Mouse (Mus musculus): ENCODE data around the gene Gse1. TPM values are rescaled to one million over a fixed set of nuclear protein-coding genes. Genes with fewer than 3 reads are reported as not detected.

The Gse1 gene
- total RNA-seq, 1 experiment: 21.4 TPM

DNA sequence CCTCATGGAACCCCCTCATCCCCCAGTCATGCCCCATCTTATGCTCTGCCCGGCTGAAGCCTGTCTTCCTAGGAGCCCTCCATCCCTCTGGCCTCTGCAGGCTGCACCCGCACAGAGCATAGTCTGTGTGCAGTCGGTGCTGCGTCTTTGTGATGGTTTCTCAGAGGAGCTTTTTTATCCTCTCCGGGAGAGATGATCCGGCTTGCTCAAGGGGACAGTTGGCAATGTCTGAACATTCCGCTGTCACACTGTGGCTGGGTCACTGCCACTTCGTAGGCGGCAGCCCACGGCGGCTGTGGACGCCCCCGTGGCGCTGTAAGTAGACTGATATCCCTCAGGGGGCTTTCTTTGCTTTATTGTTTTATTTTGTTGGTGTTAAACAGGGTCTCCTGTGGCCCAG, 182.8 kb downstream of the Gse1 start:
- no peaks in the 10 kb centered on the region for H3K9me3 ChIP-seq (ENCODE audit: control insufficient read depth, insufficient read depth, low read depth, low read length)
- H3K36me3 ChIP-seq (ENCODE audit: control insufficient read depth, insufficient read depth, low read length, poor library complexity, severe bottlenecking): no peaks in the 10 kb centered on the region
- peaks cover 6 to 28% of the 10 kb centered on the region in 2 experiments; a peak in 3 of 4 replicates for H3K4me1 ChIP-seq (ENCODE audit: control insufficient read depth in 2 of 2, insufficient read depth in 2 of 2, low read length in 2 of 2, poor library complexity in 1 of 2)
- DNase-seq (ENCODE audit: low read depth, low spot score): no peak
- in situ Hi-C loops (cut with MboI; ENCODE audit: low sequenced_read_pairs in 2 of 2, unreplicated experiment in 2 of 2): no loop called here
- H3K9ac ChIP-seq (ENCODE audit: insufficient read depth, low read depth, low read length, poor library complexity, severe bottlenecking): no peak overlapping the region
- no peak overlapping the region for H3K27ac ChIP-seq (ENCODE audit: insufficient read depth, low read depth, low read length, poor library complexity, severe bottlenecking)
- no peak overlapping the region for H3K4me3 ChIP-seq (ENCODE audit: insufficient read depth in 1 of 2, low read depth in 1 of 2, low read length in 2 of 2, poor library complexity in 1 of 2, severe bottlenecking in 1 of 2)
- TF ChIP-seq ZC3H11A (IDR thresholded peaks at IDR 0.05; ENCODE audit: borderline replicate concordance, low read depth, low read length) (no peak), MAFK (IDR thresholded peaks at IDR 0.05; ENCODE audit: insufficient read depth, low read depth, low read length) (no peak), ZNF384 (IDR thresholded peaks at IDR 0.05; ENCODE audit: low read depth, low read length) (no peak)

DNA sequence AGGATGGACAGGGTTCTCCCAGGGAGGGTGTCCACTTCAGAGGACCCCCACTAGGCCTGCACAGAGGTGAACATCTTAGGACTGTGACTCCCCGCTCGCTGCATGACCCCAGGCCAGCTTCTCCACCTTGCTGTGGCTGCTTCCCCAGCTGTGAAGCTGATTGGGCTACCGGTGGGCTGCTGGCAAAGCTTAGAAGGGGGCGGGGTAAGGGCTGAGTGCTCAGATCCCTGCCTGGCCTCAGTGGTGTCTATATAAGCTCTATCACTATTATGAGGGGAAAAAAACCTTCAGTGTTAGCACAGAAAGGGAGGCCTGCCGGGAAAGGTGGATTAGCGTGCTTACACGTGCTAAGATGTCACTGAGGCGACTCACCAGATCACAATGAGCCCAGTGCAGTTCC, 183.6 kb downstream of the Gse1 start:
- H3K9me3 ChIP-seq (ENCODE audit: control insufficient read depth, insufficient read depth, low read depth, low read length): no peaks in the 10 kb centered on the region
- H3K36me3 ChIP-seq (ENCODE audit: control insufficient read depth, insufficient read depth, low read length, poor library complexity, severe bottlenecking): no peaks in the 10 kb centered on the region
- TF ChIP-seq ZC3H11A (IDR thresholded peaks at IDR 0.05; ENCODE audit: borderline replicate concordance, low read depth, low read length) (no peak), ZNF384 (IDR thresholded peaks at IDR 0.05; ENCODE audit: low read depth, low read length) (no peak), CHD2 (IDR thresholded peaks at IDR 0.05; ENCODE audit: low read depth, low read length) (no peak), MAFK (IDR thresholded peaks at IDR 0.05; ENCODE audit: insufficient read depth, low read depth, low read length) (no peak), HCFC1 (IDR thresholded peaks at IDR 0.05; ENCODE audit: borderline replicate concordance, insufficient read depth, low read length) (no peak)
- H3K27ac ChIP-seq (ENCODE audit: insufficient read depth, low read depth, low read length, poor library complexity, severe bottlenecking): no peak overlapping the region
- no peak overlapping the region for H3K9ac ChIP-seq (ENCODE audit: insufficient read depth, low read depth, low read length, poor library complexity, severe bottlenecking)
- in situ Hi-C loops (cut with MboI; ENCODE audit: low sequenced_read_pairs in 2 of 2, unreplicated experiment in 2 of 2): no loop called here
- H3K4me1 ChIP-seq (ENCODE audit: control insufficient read depth in 2 of 2, insufficient read depth in 2 of 2, low read length in 2 of 2, poor library complexity in 1 of 2): peaks cover 6 to 30% of the 10 kb centered on the region in 2 experiments; a peak in 3 of 4 replicates
- H3K4me3 ChIP-seq (ENCODE audit: insufficient read depth in 1 of 2, low read depth in 1 of 2, low read length in 2 of 2, poor library complexity in 1 of 2, severe bottlenecking in 1 of 2): no peak overlapping the region
- DNase-seq (ENCODE audit: low read depth, low spot score): no peak

DNA sequence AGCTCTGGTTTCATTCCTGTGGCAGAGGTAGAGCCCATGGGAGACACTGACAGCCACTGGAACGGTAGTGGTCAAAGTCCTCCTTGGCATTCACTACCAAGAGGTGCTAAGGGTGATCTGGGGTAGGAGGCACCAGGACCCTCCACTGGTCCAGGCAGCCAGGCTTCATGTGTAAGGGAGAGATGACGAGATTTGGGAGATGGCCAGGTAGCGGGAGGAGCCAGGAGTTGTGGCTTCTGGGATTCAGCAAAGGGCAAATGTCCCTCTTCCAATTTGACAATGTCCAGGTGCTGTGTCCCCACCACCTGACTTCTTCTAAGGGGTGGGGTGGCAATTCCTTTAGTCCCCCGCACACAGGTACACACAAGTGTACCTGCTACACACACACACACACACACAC, 184.1 kb downstream of the Gse1 start:
- no peaks in the 10 kb centered on the region for H3K9me3 ChIP-seq (ENCODE audit: control insufficient read depth, insufficient read depth, low read depth, low read length)
- no peak overlapping the region for H3K27ac ChIP-seq (ENCODE audit: insufficient read depth, low read depth, low read length, poor library complexity, severe bottlenecking)
- no peak overlapping the region for H3K9ac ChIP-seq (ENCODE audit: insufficient read depth, low read depth, low read length, poor library complexity, severe bottlenecking)
- peaks cover 6 to 30% of the 10 kb centered on the region in 2 experiments; a peak in 3 of 4 replicates for H3K4me1 ChIP-seq (ENCODE audit: control insufficient read depth in 2 of 2, insufficient read depth in 2 of 2, low read length in 2 of 2, poor library complexity in 1 of 2)
- TF ChIP-seq MAFK (IDR thresholded peaks at IDR 0.05; ENCODE audit: insufficient read depth, low read depth, low read length) (no peak), ZNF384 (IDR thresholded peaks at IDR 0.05; ENCODE audit: low read depth, low read length) (no peak), CHD2 (IDR thresholded peaks at IDR 0.05; ENCODE audit: low read depth, low read length) (no peak), ZC3H11A (IDR thresholded peaks at IDR 0.05; ENCODE audit: borderline replicate concordance, low read depth, low read length) (no peak)
- in situ Hi-C loops (cut with MboI; ENCODE audit: low sequenced_read_pairs in 2 of 2, unreplicated experiment in 2 of 2): no loop called here
- no peaks in the 10 kb centered on the region for H3K36me3 ChIP-seq (ENCODE audit: control insufficient read depth, insufficient read depth, low read length, poor library complexity, severe bottlenecking)
- H3K4me3 ChIP-seq (ENCODE audit: insufficient read depth in 1 of 2, low read depth in 1 of 2, low read length in 2 of 2, poor library complexity in 1 of 2, severe bottlenecking in 1 of 2): no peak overlapping the region
- no peak for DNase-seq (ENCODE audit: low read depth, low spot score)

DNA sequence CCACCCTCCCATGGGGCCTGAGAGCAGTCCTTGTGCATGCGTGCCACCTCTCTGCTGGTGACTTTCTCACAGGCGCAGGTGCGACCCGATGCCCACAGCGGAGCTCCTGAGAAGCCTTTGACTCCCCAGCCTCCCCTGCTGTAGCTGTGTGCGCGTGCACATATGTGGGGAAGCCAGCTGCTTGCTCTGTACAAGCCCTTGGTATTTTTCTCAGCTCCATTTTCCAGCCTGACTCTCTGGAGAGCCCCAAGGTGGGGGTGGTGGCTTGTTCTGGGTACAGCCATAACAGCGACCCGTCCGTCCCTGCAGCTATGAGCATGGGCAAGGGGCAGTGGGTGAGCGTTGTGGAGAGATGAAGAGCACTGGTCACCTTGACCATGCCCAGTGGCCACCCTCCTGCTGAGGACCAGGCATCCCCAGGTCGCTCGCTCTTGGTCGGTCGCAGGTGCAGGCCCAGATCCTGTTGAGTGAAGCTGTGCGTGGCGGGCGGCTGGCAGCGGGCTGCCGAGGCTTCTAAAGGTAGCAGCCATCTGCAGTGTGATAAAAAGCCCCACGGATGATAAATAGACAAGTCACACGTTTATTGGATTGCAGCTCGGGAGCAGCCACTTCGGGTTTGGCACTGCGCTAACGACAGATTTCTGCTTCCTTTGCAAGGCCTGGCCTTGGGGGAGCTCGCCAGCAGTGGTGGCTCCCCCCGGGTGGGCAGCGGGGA, 184.8 kb downstream of the Gse1 start:
- DNase-seq (ENCODE audit: low read depth, low spot score): no peak
- H3K4me3 ChIP-seq (ENCODE audit: insufficient read depth in 1 of 2, low read depth in 1 of 2, low read length in 2 of 2, poor library complexity in 1 of 2, severe bottlenecking in 1 of 2): no peak overlapping the region
- no peaks in the 10 kb centered on the region for H3K36me3 ChIP-seq (ENCODE audit: control insufficient read depth, insufficient read depth, low read length, poor library complexity, severe bottlenecking)
- no peak overlapping the region for H3K27ac ChIP-seq (ENCODE audit: insufficient read depth, low read depth, low read length, poor library complexity, severe bottlenecking)
- H3K9ac ChIP-seq (ENCODE audit: insufficient read depth, low read depth, low read length, poor library complexity, severe bottlenecking): no peak overlapping the region
- no peaks in the 10 kb centered on the region for H3K9me3 ChIP-seq (ENCODE audit: control insufficient read depth, insufficient read depth, low read depth, low read length)
- H3K4me1 ChIP-seq (ENCODE audit: control insufficient read depth in 2 of 2, insufficient read depth in 2 of 2, low read length in 2 of 2, poor library complexity in 1 of 2): peaks cover 6 to 25% of the 10 kb centered on the region in 2 experiments; a peak in 3 of 4 replicates
- in situ Hi-C loops (cut with MboI; ENCODE audit: low sequenced_read_pairs in 2 of 2, unreplicated experiment in 2 of 2): no loop called here
- no peak for TF ChIP-seq CHD2 (IDR thresholded peaks at IDR 0.05; ENCODE audit: low read depth, low read length)
- no peak for TF ChIP-seq MAFK (IDR thresholded peaks at IDR 0.05; ENCODE audit: insufficient read depth, low read depth, low read length)
- no peak for TF ChIP-seq ZC3H11A (IDR thresholded peaks at IDR 0.05; ENCODE audit: borderline replicate concordance, low read depth, low read length)
- no peak for TF ChIP-seq HCFC1 (IDR thresholded peaks at IDR 0.05; ENCODE audit: borderline replicate concordance, insufficient read depth, low read length)
- no peak for TF ChIP-seq ZNF384 (IDR thresholded peaks at IDR 0.05; ENCODE audit: low read depth, low read length)
